Mouse (Mus musculus): ENCODE measurements at regions not wholly inside any gene's neighbourhood (a gene's known extent, or its start where the extent isn't known, plus 50 kb on each side); places are given as distances from the start of the nearest gene placed in this dataset.

GRCm38 (mm10) chr9:113263636-113264035 is 444.4 kb downstream of the Pdcd6ip start:
- 79% methylated on average over 6 of the region's 6 CpGs for WGBS (ENCODE audit: missing documents)
- H3K4me3 ChIP-seq (ENCODE audit: inconsistent target): no peak overlapping the region
- no peaks in the 10 kb centered on the region for H3K79me2 ChIP-seq (ENCODE audit: inconsistent target)
- no peak overlapping the region for H3K27ac ChIP-seq
- no peaks in the 10 kb centered on the region for H3K36me3 ChIP-seq (ENCODE audit: inconsistent target)

DNA sequence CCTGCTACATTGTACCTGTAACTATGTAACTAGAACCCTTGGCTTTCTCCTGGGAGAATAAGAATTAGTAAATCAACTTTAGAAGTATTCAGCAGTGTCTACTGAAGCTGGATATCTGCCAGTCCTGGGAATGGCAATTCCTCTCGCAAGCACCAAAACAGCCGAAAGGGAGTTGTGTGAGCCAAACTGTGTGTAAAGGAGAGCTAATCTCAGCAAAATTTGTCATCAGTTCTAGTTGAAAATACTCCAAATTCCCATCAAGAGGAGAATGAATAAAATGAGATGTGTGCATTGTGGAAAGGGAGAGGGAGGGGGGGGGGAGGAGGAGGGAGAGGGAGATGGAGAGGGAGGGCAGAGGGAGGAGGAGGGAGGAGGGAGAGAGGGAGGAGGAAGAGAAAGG is 447.8 kb downstream of the Pdcd6ip start:
- H3K4me3 ChIP-seq (ENCODE audit: inconsistent target): no peak overlapping the region
- H3K79me2 ChIP-seq (ENCODE audit: inconsistent target): no peaks in the 10 kb centered on the region
- WGBS (ENCODE audit: missing documents): 94% methylated on average over 2 of the region's 2 CpGs
- no peaks in the 10 kb centered on the region for H3K36me3 ChIP-seq (ENCODE audit: inconsistent target)
- no peak overlapping the region for H3K27ac ChIP-seq

- H3K36me3 ChIP-seq (ENCODE audit: inconsistent target): no peaks in the 10 kb centered on the region
- no peak overlapping the region for H3K4me3 ChIP-seq (ENCODE audit: inconsistent target)
- H3K79me2 ChIP-seq (ENCODE audit: inconsistent target): no peaks in the 10 kb centered on the region
- H3K27ac ChIP-seq: no peak overlapping the region
- 77% methylated on average over 2 of the region's 2 CpGs for WGBS (ENCODE audit: missing documents)
Measured at GRCm38 (mm10) chr9:113258556-113258955, 449.5 kb downstream of the Pdcd6ip start.

GRCm38 (mm10) chr9:113248703-113249274 is 459.3 kb downstream of the Pdcd6ip start:
- H3K4me3 ChIP-seq (ENCODE audit: inconsistent target): no peak overlapping the region
- no peak overlapping the region for H3K27ac ChIP-seq
- H3K36me3 ChIP-seq (ENCODE audit: inconsistent target): no peaks in the 10 kb centered on the region
- H3K79me2 ChIP-seq (ENCODE audit: inconsistent target): no peaks in the 10 kb centered on the region
- 92% methylated on average over 10 of the region's 12 CpGs for WGBS (ENCODE audit: missing documents)

DNA sequence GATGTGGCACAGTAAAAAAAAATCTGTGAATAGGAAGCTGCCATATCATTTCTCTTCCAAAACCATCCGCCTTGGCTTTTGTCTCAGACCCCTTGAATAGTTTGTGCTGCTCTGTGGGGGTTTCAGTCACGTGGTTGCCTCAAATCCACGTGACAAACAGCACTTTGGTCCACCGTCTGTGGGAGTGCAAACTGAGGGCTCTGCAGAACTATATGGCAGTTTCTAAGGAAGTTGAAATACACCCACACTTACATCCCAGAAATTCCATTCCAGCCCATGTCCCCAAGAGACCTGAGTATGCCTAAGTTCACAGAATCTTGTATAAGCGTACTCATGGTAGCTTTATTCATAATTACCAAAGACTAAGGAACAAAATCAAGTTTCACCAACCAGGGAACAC is 460.1 kb downstream of the Pdcd6ip start:
- Histone ChIP-seq H3K36me3 (ENCODE audit: inconsistent target) (no peaks in the 10 kb centered on the region), H3K4me3 (ENCODE audit: inconsistent target) (no peak overlapping the region), H3K79me2 (ENCODE audit: inconsistent target) (no peaks in the 10 kb centered on the region), H3K27ac (no peak overlapping the region)
- WGBS (ENCODE audit: missing documents): 55% methylated on average over 5 of the region's 5 CpGs

- no peak overlapping the region for H3K4me3 ChIP-seq (ENCODE audit: inconsistent target)
- no peak overlapping the region for H3K27ac ChIP-seq
- no peaks in the 10 kb centered on the region for H3K79me2 ChIP-seq (ENCODE audit: inconsistent target)
- H3K36me3 ChIP-seq (ENCODE audit: inconsistent target): no peaks in the 10 kb centered on the region
- WGBS (ENCODE audit: missing documents): 79% methylated on average over 2 of the region's 2 CpGs
Measured at GRCm38 (mm10) chr9:113243870-113244269, 464.2 kb downstream of the Pdcd6ip start.

DNA sequence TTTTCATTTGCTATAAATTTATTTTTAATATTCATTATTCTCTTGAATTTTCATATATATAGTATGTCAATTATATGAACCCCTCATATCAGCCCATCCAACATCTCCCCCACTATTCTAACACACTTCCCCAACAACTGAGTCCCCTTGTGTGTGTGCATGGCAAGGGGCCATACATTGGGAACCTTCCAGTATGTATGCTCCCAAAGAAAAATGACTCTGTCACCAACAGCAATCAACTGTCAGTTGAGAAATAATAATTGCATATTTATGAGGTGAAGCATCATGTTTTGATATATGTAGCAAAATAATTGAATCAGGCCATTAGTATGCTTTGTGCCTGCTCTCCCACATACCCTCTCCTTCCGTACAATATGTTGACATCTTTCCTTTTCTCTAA is 474.7 kb downstream of the Pdcd6ip start:
- Histone ChIP-seq H3K27ac (no peak overlapping the region), H3K36me3 (ENCODE audit: inconsistent target) (no peaks in the 10 kb centered on the region), H3K79me2 (ENCODE audit: inconsistent target) (no peaks in the 10 kb centered on the region), H3K4me3 (ENCODE audit: inconsistent target) (no peak overlapping the region)
- WGBS (ENCODE audit: missing documents): 86% methylated on average over 1 of the region's 1 CpGs

DNA sequence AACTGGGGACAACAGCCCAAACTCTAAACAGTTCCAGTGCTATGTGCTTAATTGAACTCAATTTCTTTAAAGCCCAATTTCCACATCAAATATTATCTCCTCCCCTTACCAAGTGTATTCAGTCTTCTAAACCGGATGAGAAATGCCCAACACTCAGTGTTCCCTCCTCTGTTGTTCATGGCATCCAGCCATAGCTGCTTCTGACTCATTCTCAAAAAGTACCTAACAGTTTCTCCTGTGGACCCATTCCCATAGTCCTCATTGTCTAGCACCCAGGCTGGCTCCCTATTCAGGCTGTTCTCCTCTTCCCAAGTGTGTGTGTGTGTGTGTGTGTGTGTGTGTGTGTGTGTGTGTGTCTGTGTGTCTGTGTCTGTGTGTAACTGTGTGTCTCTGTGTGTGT is 478.7 kb downstream of the Pdcd6ip start:
- Histone ChIP-seq H3K27ac (no peak overlapping the region), H3K36me3 (ENCODE audit: inconsistent target) (no peaks in the 10 kb centered on the region), H3K79me2 (ENCODE audit: inconsistent target) (no peaks in the 10 kb centered on the region), H3K4me3 (ENCODE audit: inconsistent target) (no peak overlapping the region)
- whole genome bisulfite sequencing (ENCODE audit: missing documents): 57% methylated on average over 1 of the region's 1 CpGs

- 80% methylated on average over 5 of the region's 5 CpGs for WGBS (ENCODE audit: missing documents)
- Histone ChIP-seq H3K36me3 (ENCODE audit: inconsistent target) (no peaks in the 10 kb centered on the region), H3K4me3 (ENCODE audit: inconsistent target) (no peak overlapping the region)
Measured at GRCm38 (mm10) chr9:113213930-113214329, 494.1 kb downstream of the Pdcd6ip start.

DNA sequence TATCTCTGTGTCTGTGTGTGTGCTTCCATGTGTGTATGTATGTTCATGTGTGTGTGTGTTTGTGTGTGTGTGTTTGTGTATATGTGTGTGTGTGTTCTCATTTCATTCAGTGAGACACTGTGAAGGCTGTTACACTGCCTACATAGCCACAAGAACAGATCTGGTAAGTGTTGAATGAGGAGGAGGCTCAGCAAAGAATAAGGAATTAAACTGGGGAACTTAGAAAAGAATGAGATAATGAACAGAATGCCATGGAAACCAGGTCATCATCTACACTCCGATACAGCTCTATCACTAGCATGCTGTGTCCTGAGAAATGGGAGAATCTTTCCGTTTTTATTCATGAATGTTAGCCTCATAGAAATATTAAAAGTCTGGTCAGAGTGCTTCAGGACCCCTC is 495.7 kb downstream of the Pdcd6ip start:
- Histone ChIP-seq H3K36me3 (ENCODE audit: inconsistent target) (no peaks in the 10 kb centered on the region), H3K4me3 (ENCODE audit: inconsistent target) (no peak overlapping the region), H3K79me2 (ENCODE audit: inconsistent target) (no peaks in the 10 kb centered on the region), H3K27ac (no peak overlapping the region)
- WGBS (ENCODE audit: missing documents): 84% methylated on average over 2 of the region's 2 CpGs

More at GRCm38 (mm10) chr9:113213930-113214329, 494.1 kb downstream of the Pdcd6ip start:
- no peaks in the 10 kb centered on the region for H3K79me2 ChIP-seq (ENCODE audit: inconsistent target)
- no peak overlapping the region for H3K27ac ChIP-seq

- H3K4me3 ChIP-seq (ENCODE audit: inconsistent target): no peak overlapping the region
- H3K79me2 ChIP-seq (ENCODE audit: inconsistent target): no peaks in the 10 kb centered on the region
- 45% methylated on average over 4 of the region's 4 CpGs for WGBS (ENCODE audit: missing documents)
- no peaks in the 10 kb centered on the region for H3K36me3 ChIP-seq (ENCODE audit: inconsistent target)
- H3K27ac ChIP-seq: no peak overlapping the region
Measured at GRCm38 (mm10) chr9:113208181-113208580, 499.9 kb downstream of the Pdcd6ip start.

GRCm38 (mm10) chr9:113199241-113199640 is 508.8 kb downstream of the Pdcd6ip start:
- Histone ChIP-seq H3K36me3 (ENCODE audit: inconsistent target) (no peaks in the 10 kb centered on the region), H3K79me2 (ENCODE audit: inconsistent target) (no peaks in the 10 kb centered on the region), H3K4me3 (ENCODE audit: inconsistent target) (no peak overlapping the region), H3K27ac (no peak overlapping the region)
- whole genome bisulfite sequencing (ENCODE audit: missing documents): 94% methylated on average over 4 of the region's 4 CpGs

GRCm38 (mm10) chr9:113195556-113195955 is 512.5 kb downstream of the Pdcd6ip start:
- H3K27ac ChIP-seq: no peak overlapping the region
- H3K36me3 ChIP-seq (ENCODE audit: inconsistent target): no peaks in the 10 kb centered on the region
- H3K4me3 ChIP-seq (ENCODE audit: inconsistent target): no peak overlapping the region
- 87% methylated on average over 4 of the region's 4 CpGs for WGBS (ENCODE audit: missing documents)
- no peaks in the 10 kb centered on the region for H3K79me2 ChIP-seq (ENCODE audit: inconsistent target)

DNA sequence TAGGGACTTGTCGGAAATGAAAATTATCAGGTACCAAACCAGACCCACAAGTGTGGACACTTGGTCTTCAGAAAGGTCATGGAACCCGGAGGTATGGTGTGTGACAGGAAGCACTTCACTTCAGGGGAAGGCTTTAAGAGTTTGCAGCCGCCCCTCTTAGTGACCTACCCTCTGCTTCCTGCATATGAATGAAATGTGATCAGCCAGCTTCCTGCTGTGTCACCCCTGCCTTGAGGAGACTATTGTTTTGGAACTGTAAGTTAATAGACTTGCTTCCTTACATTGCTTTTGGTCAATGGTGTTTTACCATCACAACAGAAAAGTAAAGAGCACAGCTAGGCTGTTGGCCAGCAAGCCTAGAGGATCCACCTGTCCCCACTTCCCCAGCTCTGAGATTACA is 515.3 kb downstream of the Pdcd6ip start:
- WGBS (ENCODE audit: missing documents): 45% methylated on average over 3 of the region's 3 CpGs
- Histone ChIP-seq H3K79me2 (ENCODE audit: inconsistent target) (no peaks in the 10 kb centered on the region), H3K27ac (no peak overlapping the region), H3K4me3 (ENCODE audit: inconsistent target) (no peak overlapping the region), H3K36me3 (ENCODE audit: inconsistent target) (no peaks in the 10 kb centered on the region)

DNA sequence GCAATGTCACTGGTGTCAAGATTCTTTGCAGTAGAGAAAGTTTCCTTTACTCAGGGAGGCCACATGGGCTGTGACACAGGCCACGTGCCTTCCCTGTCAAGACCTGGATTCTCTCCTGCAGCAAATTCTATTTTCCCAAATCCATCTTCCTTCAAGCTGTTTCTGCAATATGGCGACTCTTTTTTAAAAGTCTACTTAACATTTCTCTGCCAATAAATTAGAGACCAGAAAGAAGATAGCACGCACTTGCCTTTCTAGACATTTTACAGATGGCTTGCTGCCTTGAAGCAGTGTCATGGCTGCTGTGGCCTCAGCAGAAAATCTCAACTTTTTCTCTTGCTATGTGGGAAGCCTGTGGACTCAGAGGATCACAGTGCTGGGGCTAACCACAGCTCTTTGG is 516.9 kb downstream of the Pdcd6ip start:
- Histone ChIP-seq H3K79me2 (ENCODE audit: inconsistent target) (no peaks in the 10 kb centered on the region), H3K4me3 (ENCODE audit: inconsistent target) (no peak overlapping the region), H3K36me3 (ENCODE audit: inconsistent target) (no peaks in the 10 kb centered on the region), H3K27ac (no peak overlapping the region)
- WGBS (ENCODE audit: missing documents): 72% methylated on average over 3 of the region's 3 CpGs

GRCm38 (mm10) chr9:113181182-113181581 is 526.9 kb downstream of the Pdcd6ip start:
- Histone ChIP-seq H3K27ac (no peak overlapping the region), H3K4me3 (ENCODE audit: inconsistent target) (no peak overlapping the region), H3K36me3 (ENCODE audit: inconsistent target) (no peaks in the 10 kb centered on the region), H3K79me2 (ENCODE audit: inconsistent target) (no peaks in the 10 kb centered on the region)
- 78% methylated on average over 8 of the region's 8 CpGs for WGBS (ENCODE audit: missing documents)

Data from macrophage (primary cell).